Mouse (Mus musculus): ENCODE data around the gene AI593442. TPM values are rescaled to one million over a fixed set of nuclear protein-coding genes. Genes with fewer than 3 reads are reported as not detected.

AI593442 gene
- polyA plus RNA-seq (2012; rRNA removed), result 0.01 TPM in 2 replicates

DNA sequence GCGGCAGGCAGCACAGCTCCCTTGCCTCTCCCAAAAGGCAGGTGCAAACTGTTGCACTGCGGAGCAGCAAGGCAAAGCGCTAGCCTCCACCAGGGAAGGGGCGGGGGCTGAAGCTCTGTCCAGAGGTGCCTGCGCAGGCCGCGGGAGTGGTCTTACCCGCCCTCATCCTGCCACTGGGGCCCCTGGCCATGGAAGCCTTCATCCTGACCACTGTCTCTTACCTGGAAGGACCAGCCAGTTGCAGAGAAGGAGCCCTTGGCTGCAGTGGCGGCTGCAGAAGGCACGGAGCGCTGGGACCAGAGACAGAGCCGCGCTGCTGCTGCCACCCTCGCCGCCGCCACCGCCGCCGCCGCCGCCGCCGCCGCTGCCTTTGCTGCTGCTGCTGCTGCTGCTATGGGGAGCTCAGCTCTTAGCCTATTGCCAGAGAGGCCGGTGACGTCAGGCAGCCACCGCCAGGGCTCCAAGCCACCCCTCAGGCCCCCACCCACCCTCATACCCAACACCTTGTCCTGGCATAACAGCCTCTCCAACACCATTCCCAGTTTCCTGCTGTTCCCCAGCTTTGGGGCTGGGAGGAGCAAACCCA, at the start of gene AI593442:
Gene AI593442 (minus strand): TSS at position 419 of the 586 bp plus-strand sequence.

Data from liver, embryonic 14 days (tissue).